Mouse (Mus musculus) spleen, adult 18-20 months (tissue): ENCODE measurements at regions not wholly inside any gene's neighbourhood (a gene's known extent, or its start where the extent isn't known, plus 50 kb on each side); places are given as distances from the start of the nearest gene placed in this dataset.

Experiments used
- DNase-seq, 2 experiments: peaks; one replicate each; pipeline ENCODE4 v3.0.0; 2022; ENCODE audit warnings: mixed read lengths in 2 of 2

- no peak for DNase-seq
Measured at GRCm38 (mm10) chr12:9176198-9176597, 146.4 kb downstream of the Ttc32 start.

- DNase-seq: no peak
Measured at GRCm38 (mm10) chr12:9178626-9179025, 148.8 kb downstream of the Ttc32 start.

DNA sequence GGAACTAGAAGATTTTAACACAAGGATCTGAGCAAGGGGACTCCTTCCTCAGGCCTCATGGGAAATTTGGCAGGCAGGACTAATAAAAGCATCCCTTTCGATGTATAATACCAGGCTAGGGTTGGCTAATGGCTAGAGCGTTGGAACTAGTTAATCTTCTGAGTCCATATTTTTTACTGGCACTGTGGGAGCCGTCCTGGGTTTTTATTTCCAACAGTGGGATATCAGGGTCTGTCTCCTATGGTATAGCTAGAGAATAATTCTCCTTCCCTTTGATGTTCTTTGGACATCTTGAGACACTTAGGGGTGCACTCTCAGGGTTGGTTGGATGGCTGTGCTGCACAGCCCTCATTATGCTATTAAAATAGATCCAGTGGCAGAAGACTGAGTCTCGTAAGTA, 150.9 kb downstream of the Ttc32 start:
- no peak for DNase-seq

DNA sequence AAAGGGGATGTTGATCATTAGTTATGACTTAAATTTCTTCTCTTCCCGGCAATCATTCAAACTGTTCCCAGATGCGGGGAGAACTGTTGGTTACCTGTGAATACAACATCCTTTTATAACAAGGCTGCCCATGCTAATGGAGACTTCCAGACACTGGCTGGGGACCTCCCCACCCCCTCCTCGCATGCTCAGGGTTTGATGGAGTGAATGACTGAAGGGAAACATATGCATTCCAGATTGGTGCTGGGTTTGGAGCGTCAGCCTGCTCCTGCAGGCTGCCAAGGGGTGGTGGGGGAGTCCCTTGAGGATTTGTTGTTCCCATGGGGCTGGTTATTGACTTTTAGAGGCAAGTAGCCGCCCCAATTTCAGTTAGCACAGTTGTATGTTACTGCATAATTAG, 161.9 kb downstream of the Ttc32 start:
- DNase-seq: no peak

- DNase-seq: no peak
Measured at GRCm38 (mm10) chr12:9199321-9199720, 169.5 kb downstream of the Ttc32 start.

- no peak for DNase-seq
Measured at GRCm38 (mm10) chr12:9212211-9212610, 182.4 kb downstream of the Ttc32 start.

DNA sequence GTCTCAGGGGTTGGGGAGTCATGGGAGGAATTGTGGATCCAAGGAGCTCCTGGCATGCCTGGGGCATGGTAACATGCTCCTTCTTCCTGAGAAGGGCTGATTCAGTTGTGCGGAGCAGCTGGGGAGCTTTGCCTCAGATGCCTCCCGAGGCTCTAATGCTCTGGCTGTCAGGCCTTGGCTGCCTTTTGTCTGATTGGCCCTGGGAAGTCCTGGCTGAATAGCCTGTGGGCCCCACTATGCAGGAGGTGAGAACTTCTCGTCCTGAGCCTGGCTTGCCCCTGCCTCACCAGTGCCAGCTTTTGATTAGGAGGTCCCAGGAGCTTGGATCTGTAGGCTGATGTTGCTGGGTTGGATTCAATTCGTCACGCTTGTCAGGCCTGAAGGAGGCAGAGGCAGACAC, 195.2 kb downstream of the Ttc32 start:
- no peak for DNase-seq

GRCm38 (mm10) chr12:9227901-9228300, 198.1 kb downstream of the Ttc32 start:
- no peak for DNase-seq

- DNase-seq: no peak
Measured at GRCm38 (mm10) chr12:9228486-9228885, 198.7 kb downstream of the Ttc32 start.

DNA sequence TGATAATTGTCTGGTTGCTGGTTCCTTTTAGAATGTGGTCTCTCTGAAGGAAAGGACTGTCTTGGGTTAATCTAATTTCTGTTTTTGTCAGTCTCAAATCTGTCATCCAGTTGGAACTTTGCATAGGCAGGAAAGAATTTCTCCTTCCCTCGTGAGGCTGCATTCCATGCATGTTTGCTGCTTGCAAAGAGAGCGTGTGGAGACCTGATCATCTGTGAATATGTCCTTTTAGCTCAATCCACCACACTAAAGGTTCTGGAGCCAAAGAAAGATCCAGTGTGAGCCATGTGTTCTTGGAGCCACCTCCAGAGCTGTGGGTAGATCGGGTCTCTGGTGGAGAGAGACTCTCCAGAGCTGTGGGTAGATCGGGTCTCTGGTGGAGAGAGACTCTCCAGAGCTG, 200.2 kb downstream of the Ttc32 start:
- DNase-seq: no peak

GRCm38 (mm10) chr12:9230576-9230975, 200.8 kb downstream of the Ttc32 start:
- DNase-seq: no peak

DNA sequence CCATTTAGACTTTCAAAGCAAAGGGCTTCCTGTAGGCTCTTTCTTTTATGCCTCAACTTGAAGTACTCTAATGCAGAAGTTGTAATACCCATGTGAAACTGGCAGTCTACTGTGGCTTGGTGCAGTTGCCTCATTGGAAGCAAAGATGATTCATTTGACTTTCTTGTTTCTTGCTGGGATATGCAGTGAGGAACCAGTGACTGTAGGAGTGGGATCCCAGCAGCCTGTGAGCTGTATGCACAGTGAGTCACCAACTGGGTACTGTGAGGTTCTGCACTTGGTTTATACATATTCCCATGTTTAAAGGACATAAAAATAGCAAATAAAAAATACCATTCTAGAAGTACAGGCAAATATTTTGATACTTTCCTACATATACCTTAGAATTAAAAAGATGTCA, 202.6 kb downstream of the Ttc32 start:
- no peak for DNase-seq

- DNase-seq: no peak
Measured at GRCm38 (mm10) chr12:9235866-9236265, 206.1 kb downstream of the Ttc32 start.

DNA sequence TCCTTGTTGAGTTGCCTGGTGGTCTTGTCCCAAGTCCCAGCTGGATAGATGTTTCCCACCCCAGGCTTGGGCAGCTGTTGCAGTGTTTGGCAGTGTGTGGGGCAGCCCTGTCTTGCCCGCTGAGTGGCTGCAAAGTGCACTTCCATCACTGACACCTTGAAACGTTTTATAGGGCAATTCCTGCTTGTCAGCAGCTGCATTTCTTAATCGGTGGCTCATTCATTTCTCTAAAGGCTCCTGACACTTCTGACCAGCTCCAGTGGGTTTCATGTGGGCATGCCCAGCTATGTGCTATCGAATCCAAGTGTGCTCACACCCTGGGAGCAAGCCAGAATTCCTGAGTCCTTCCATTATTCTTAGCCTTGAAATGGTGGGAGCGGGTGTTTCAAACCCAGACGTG, 207.7 kb downstream of the Ttc32 start:
- DNase-seq: no peak

- no peak for DNase-seq
Measured at GRCm38 (mm10) chr12:9237955-9238354, 208.2 kb downstream of the Ttc32 start.

DNA sequence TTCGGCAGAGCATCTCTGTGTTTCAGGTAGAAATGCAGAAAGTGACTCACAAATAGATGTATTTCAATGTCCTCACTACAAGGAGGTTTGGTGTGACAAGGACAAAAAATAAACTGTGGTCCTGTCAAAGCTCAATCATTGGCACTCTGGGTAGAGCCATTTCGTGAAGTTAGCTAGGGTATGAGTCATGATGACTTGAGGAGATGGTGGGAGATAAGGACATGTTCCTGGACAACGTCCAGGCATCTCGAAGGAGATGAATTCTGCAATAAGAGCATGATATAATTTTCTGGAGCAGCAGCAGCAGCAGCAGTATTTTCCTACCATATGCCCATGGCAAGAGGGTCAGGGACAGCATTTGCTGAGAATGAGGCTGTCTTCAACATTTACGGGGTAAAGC, 217.7 kb downstream of the Ttc32 start:
- DNase-seq: no peak

DNA sequence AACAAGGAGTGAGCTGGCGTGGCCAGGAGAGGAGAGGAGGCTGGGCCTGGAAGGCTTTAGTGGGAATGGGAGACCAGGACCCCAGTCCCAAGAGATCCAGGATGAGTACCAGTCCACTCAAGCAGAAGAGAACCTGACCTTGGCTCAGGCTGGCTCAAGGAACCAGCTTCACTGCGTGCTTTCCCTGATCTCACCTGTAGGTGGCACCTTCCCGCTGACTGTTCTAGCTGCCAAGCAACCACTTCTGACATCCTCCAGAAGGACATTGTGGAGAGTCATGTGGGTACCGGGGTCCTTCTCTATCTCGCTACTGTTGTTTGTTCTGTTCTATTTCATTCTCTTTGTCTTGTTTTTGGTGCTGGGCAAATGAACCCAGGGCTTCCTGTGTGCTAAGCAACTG, 222.0 kb downstream of the Ttc32 start:
- peak in 1 of 2 experiments; percentile 11 for DNase-seq

DNA sequence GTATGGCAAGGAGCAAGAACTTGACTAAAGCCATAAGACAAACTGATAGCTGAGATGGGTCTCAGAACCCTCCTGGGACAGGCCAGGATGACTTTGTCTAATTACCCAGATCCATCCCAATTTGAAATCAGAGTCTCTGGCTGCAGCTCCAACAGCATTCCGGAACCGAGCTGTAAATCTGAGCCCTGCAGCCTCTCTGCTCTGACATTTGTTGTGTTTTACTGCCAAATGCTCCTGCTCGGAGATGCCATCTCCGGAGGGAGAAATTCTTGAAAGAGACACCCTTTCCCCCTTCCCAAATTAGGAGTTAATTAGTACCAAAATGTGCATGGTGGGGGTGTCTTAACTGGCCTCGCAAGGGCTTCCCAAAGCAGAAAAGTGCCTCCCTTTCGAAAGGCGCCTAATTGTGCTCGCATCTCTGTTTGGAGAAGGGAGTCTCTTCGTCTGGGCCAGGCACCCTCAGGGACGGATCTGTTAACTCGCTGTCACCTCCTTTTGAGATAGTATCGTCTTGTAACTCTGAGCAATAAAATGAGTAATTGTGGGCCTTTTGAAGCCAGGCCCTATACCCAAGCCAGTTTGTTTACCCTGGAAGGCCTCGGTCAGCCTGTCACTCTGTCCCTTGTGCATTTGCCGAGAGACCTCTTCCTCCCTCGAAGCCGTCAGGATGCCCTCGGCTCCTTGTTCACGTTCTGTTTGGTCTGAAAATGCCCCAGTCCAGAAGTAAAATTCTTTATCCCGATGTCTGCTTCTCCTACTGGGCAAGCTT, 223.7 kb downstream of the Ttc32 start:
- no peak for DNase-seq

- DNase-seq: no peak
Measured at GRCm38 (mm10) chr12:9254301-9254860, 224.6 kb downstream of the Ttc32 start.

GRCm38 (mm10) chr12:9255661-9256486, 226.1 kb downstream of the Ttc32 start:
- no peak for DNase-seq

- no peak for DNase-seq
Measured at GRCm38 (mm10) chr12:9256487-9256820, 226.7 kb downstream of the Ttc32 start.

DNA sequence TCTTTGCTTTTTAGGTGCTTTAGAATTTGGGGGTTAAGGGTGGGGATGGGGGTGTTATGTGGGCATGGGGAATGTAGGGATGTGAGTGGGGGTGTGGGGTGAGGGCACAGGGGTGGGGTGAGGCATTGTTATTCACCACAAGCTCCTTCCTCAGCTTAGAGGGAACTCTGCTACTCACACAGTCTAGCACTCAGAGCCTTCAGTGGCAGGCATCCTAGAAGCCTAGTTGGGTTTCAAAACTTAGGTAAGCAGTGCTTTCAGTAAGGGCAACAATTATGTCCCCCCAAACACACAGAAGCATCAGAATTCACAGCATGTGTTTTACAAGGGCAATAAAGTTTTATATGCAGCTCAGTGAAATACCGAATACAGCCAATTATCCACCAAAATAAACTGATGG, 228.4 kb downstream of the Ttc32 start:
- no peak for DNase-seq

DNA sequence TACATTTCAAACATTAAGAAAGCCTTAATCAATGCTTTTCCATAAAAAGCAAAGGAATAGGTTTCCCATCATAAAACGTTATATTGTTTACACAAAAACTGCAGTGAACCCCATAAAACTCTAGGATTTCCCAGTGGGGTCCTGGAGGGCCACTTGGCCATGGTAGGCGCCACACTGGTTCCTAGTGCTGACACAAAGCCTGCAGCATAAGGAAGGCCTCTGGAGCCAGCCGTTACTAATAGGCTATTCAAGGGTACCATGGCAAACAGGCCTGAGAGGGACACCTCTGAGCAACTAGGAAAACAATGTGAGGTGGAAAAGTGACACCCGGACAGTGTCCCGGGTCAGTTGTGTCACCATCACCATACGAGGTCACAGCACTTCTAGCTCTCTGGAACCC, 231.9 kb downstream of the Ttc32 start:
- no peak for DNase-seq

DNA sequence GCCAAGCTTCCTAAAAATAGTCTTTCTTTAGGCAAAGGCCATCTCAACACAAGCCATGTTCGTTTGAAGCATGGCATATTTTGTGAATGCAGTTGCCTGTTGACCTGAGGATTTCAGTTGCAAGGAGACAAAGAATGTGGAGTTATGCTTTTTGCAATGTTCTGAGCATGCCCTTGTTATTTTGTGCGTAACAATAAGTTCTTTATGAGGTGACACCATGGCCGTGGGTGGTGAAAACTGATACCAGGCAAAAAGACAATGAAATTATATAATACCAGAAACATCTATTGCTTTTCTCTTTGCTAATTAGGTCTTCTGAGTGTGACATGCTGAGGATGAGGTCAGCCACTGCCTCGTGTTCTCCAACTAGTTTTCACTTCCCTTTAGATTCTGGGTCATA, 236.4 kb downstream of the Ttc32 start:
- DNase-seq: no peak
